Mouse (Mus musculus) liver, embryonic 14.5 days (tissue): Measurements from ENCODE around the gene Ppm1d. TPM values are rescaled to one million over a fixed set of nuclear protein-coding genes. Genes with fewer than 3 reads are reported as not detected.

Source experiments
- ATAC-seq: fragments of 200-750 bp; cut with Nextera tagmentation; 2 replicates; pipeline ENCODE4 v1.8.0; 2017; ENCODE audit warnings: moderate number of reproducible peaks, mild to moderate bottlenecking, moderate library complexity; ENCODE audit not compliant: insufficient read depth
- DNase-seq, 3 experiments: peaks; one replicate each; pipeline ENCODE4 v3.0.0-alpha.2; 2012 to 2013; ENCODE audit warnings: low read depth in 3 of 3, low spot score in 3 of 3
- H3K27ac ChIP-seq: fragments of 300-500 bp; sonication (generic); 2 replicates; pipeline ENCODE4 v1.5.1; 2014; ENCODE audit warnings: moderate library complexity, mild to moderate bottlenecking, control low read depth, inconsistent platforms
- H3K27me3 ChIP-seq: fragments of 300-500 bp; sonication (generic); 2 replicates; pipeline ENCODE4 v1.6.1; 2014; ENCODE audit warnings: mild to moderate bottlenecking, low read length, moderate library complexity; ENCODE audit not compliant: control insufficient read depth, insufficient read depth
- H3K36me3 ChIP-seq: fragments of 300-500 bp; sonication (generic); replicated peaks from 2 replicates; pipeline ENCODE4 v1.6.1; 2014; ENCODE audit warnings: low read depth; ENCODE audit not compliant: control insufficient read depth, insufficient read depth
- H3K4me1 ChIP-seq, 2 experiments: fragments of 200-500 bp in 1 of 2; fragments of 300-500 bp in 1 of 2; sonication (generic) in 1 of 2; replicated peaks; 2 replicates each; pipeline ENCODE4 v1.6.1; 2012 to 2014; ENCODE audit warnings: antibody characterized with exemption in 1 of 2, inconsistent platforms in 1 of 2, low read length in 1 of 2; ENCODE audit not compliant: control insufficient read depth in 2 of 2, insufficient read depth in 2 of 2
- H3K4me2 ChIP-seq: fragments of 300-500 bp; sonication (generic); 2 replicates; pipeline ENCODE4 v1.6.1; 2014; ENCODE audit warnings: low read depth, mild to moderate bottlenecking, control low read depth, moderate library complexity
- H3K4me3 ChIP-seq, 2 experiments: fragments of 200-500 bp in 1 of 2; fragments of 300-500 bp in 1 of 2; sonication (generic) in 1 of 2; 2 replicates each; pipeline ENCODE4 v1.5.1; 2012 to 2014; ENCODE audit warnings: low read depth in 2 of 2, low read length in 2 of 2, mild to moderate bottlenecking in 2 of 2, control low read depth in 1 of 2, inconsistent platforms in 1 of 2, moderate library complexity in 1 of 2; ENCODE audit not compliant: insufficient read depth in 1 of 2
- H3K9ac ChIP-seq: fragments of 300-500 bp; sonication (generic); replicated peaks from 2 replicates; pipeline ENCODE4 v1.6.1; 2014; ENCODE audit warnings: mild to moderate bottlenecking, control low read depth, moderate library complexity
- H3K9me3 ChIP-seq: fragments of 300-500 bp; sonication (generic); 2 replicates; pipeline ENCODE4 v1.6.1; 2016; ENCODE audit warnings: low read length, mixed read lengths; ENCODE audit not compliant: control insufficient read depth
- CTCF ChIP-seq: IDR thresholded peaks from 2 replicates; pipeline ENCODE4 v1.5.1; 2016; ENCODE audit warnings: antibody characterized with exemption, low read depth, control low read depth
- EP300 ChIP-seq: IDR thresholded peaks from 2 replicates; pipeline ENCODE4 v1.6.1; 2016; ENCODE audit warnings: antibody characterized with exemption, low read depth
- WGBS: fragments of 180-500 bp; shearing (Covaris S2); extraction: QIAGEN DNeasy Blood & Tissue Kit; methylation state at CpG from one replicate; pipeline ENCODE4 v1.1.7; 2014; ENCODE audit not compliant: insufficient replicate concordance; 5-methylcytosine and 5-hydroxymethylcytosine counted together
- polyA plus RNA-seq, 2 experiments: library from polyadenylated mRNA; depleted of rRNA in 1 of 2; stranded (reverse) in 1 of 2; unstranded in 1 of 2; fragments of >200 nt; fragmentation: Nextera tagmentation in 1 of 2; extraction: Ambion mirVana in 1 of 2; gene quantifications; 2 replicates each; pipeline versions ENCODE4 v1.2.1 to v1.2.3; 2012 to 2014

Gene Ppm1d
- polyA plus RNA-seq, 2 experiments, result 12.5 to 21.9 TPM

DNA sequence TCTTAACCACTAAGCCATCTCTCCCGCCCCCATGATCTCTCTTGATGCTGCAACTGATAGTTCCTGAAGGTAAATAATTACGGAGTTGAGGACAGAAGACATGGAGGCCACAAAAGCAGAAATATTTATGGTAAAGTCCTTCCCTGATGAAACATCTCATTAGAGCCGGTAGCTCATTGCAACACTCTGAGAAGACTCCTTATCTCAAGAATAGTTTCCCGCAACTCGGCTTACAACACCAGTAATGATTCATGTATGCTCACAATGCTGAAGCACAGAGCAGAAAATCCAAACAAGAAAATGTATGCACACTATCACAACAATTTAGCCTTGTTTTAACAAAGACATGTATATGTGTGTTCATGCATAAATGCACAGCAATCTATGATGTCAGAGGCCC, 35.9 kb upstream of the Ppm1d start:
- WGBS, result 53% methylated on average over 5 of the region's 5 CpGs
- Histone ChIP-seq H3K9me3 (no peaks in the 10 kb centered on the region), H3K27me3 (no peaks in the 10 kb centered on the region), H3K27ac (no peak overlapping the region), H3K9ac (no peak overlapping the region), H3K36me3 (no peaks in the 10 kb centered on the region), H3K4me2 (no peak overlapping the region), H3K4me3 (no peak overlapping the region), H3K4me1 (no peaks in the 10 kb centered on the region)
- TF ChIP-seq CTCF, result no peak
- no peak for TF ChIP-seq EP300
- no peak for DNase-seq
- ATAC-seq, result no peak

DNA sequence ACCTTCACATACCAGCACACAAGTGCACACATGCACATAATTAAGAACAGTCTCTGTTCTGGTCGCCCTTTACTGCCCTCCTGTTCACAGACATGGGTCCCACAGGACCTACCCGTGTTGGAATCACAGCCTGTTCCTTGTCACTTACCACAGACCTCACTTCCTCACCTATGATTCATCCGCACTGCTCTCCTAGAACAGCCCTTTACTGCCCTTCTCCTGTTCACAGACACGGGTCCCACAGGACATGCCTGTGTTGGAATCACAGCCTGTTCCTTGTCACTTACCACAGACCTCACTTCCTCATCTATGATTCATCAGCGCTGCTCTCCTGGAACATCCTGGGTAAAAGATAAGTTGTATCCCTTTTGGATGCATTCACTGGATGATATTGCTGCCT, 33.4 kb upstream of the Ppm1d start:
- H3K9me3 ChIP-seq, result no peaks in the 10 kb centered on the region
- H3K27ac ChIP-seq, result no peak overlapping the region
- no peaks in the 10 kb centered on the region for H3K36me3 ChIP-seq
- TF ChIP-seq CTCF (no peak), EP300 (no peak)
- ATAC-seq, result no peak
- 31% methylated on average over 5 of the region's 5 CpGs for WGBS
- H3K27me3 ChIP-seq, result no peaks in the 10 kb centered on the region
- no peaks in the 10 kb centered on the region for H3K4me1 ChIP-seq
- no peak overlapping the region for H3K9ac ChIP-seq
- H3K4me2 ChIP-seq, result no peak overlapping the region
- DNase-seq, result no peak
- H3K4me3 ChIP-seq, result no peak overlapping the region

DNA sequence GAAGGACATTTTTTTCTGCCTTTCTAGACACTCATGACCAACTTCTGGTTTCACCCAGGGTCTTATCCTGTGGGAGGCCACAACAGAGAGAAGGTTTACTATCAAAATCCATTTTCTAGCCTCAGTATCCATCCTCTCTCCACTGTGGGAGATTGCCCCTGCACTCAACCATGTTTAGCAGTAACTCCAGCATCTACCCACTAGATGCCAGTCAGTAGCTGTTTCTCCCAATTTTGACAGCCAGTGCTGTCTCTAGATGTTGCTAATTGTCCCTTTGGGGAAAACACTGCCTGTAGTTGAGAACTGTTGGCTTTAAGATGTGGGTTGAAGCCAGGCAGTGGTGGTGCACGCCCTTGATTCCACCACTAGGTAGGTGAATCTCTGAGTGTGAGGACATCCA, 32.9 kb upstream of the Ppm1d start:
- no peak overlapping the region for H3K9ac ChIP-seq
- H3K4me1 ChIP-seq, result no peaks in the 10 kb centered on the region
- H3K27me3 ChIP-seq, result no peaks in the 10 kb centered on the region
- no peak for DNase-seq
- TF ChIP-seq EP300, result no peak
- TF ChIP-seq CTCF, result 0 out of 2 replicates have a peak, but pooled peaks have one; percentile 16
- ATAC-seq, result no peak
- no peaks in the 10 kb centered on the region for H3K36me3 ChIP-seq
- no peak overlapping the region for H3K27ac ChIP-seq
- H3K9me3 ChIP-seq, result no peaks in the 10 kb centered on the region
- H3K4me2 ChIP-seq, result no peak overlapping the region
- 65% methylated on average over 1 of the region's 1 CpGs for WGBS
- H3K4me3 ChIP-seq, result no peak overlapping the region

DNA sequence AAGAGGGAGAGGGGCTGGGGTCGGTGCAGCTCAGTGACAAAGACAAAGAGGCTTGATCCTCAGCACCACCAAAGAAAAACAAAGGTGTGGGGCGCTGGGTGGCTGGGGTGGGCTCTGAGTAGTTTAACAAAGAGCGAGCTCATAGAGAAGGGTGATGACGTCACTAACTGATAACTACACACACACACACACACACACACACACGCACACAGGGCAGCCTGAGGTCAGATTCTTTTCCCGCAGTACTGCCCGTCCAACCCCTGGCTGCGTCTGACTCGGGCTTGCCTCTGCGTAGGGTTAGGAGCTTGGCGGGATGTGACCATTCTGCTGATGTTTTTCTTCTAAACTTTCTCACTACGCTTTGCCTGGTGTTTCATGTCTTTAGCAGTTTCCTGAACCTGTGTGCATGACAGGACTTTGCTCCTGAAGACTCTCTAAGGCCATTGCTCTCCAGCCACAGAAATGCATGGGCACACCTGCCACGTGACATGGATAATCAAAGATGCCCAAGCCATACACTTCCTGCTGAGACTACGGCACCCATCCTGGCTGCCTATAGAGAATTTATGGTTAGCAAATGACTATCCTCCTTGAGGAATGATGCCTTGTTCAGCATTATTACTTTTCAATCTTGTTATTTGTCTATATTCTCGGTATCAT, 29.7 kb upstream of the Ppm1d start:
- H3K9me3 ChIP-seq, result no peaks in the 10 kb centered on the region
- 72% methylated on average over 15 of the region's 15 CpGs for WGBS

DNA sequence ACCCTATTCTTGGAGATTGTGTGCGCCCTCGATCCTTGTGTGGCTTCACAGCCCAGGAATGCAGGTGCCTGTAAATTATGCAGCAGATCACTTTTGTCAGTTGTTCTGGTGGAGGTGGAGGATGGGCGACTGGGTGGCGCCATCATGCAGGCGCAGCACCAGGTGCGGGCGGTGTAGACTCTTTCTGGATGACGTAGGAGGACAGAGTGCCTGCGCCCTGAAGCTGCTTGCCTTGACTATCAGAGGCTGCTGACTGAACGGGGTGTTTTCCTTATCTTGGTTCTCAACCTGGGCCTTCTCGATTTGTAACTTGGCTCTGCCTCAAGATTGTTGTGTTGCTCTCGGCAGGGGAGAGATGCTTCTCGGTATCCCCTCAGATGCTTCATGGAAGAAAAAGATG, 13.1 kb upstream of the Ppm1d start:
- DNase-seq, result peak; percentile 81 to 91 (median 85)
- peak; percentile 99 for ATAC-seq
- H3K27ac ChIP-seq, result peak overlapping the region; percentile 75

More for the DNA sequence above, 29.7 kb upstream of the Ppm1d start:
- Histone ChIP-seq H3K4me2 (no peak overlapping the region), H3K4me3 (no peak overlapping the region), H3K27ac (no peak overlapping the region), H3K4me1 (no peaks in the 10 kb centered on the region), H3K9ac (no peak overlapping the region), H3K27me3 (no peaks in the 10 kb centered on the region), H3K36me3 (no peaks in the 10 kb centered on the region)
- ATAC-seq (no peak), DNase-seq (no peak)
- no peak for TF ChIP-seq EP300
- no peak for TF ChIP-seq CTCF

More for the DNA sequence above, 13.1 kb upstream of the Ppm1d start:
- Histone ChIP-seq H3K9me3 (no peaks in the 10 kb centered on the region), H3K9ac (no peak overlapping the region; the same call in 1 of the 2 replicates), H3K4me3 (no peak overlapping the region), H3K36me3 (no peaks in the 10 kb centered on the region), H3K27me3 (no peaks in the 10 kb centered on the region), H3K4me2 (peak overlapping the region; percentile 49), H3K4me1 (peaks cover 19 to 20% of the 10 kb centered on the region in 2 experiments)
- 29% methylated on average over 13 of the region's 13 CpGs for WGBS
- TF ChIP-seq EP300 (peak; percentile 84), CTCF (peak; percentile 30; the same call in 1 of the 2 replicates)
